Mouse (Mus musculus): ENCODE data around the gene Rnf115.

Gene Rnf115

GRCm38 (mm10) chr3:96834587-96835348 is 107.3 kb downstream of the Rnf115 start:
- no peak for DNase-seq (ENCODE audit: low spot score)

- no peak for DNase-seq (ENCODE audit: low spot score)
Observed at GRCm38 (mm10) chr3:96836414-96836813, 109.0 kb downstream of the Rnf115 start.

DNA sequence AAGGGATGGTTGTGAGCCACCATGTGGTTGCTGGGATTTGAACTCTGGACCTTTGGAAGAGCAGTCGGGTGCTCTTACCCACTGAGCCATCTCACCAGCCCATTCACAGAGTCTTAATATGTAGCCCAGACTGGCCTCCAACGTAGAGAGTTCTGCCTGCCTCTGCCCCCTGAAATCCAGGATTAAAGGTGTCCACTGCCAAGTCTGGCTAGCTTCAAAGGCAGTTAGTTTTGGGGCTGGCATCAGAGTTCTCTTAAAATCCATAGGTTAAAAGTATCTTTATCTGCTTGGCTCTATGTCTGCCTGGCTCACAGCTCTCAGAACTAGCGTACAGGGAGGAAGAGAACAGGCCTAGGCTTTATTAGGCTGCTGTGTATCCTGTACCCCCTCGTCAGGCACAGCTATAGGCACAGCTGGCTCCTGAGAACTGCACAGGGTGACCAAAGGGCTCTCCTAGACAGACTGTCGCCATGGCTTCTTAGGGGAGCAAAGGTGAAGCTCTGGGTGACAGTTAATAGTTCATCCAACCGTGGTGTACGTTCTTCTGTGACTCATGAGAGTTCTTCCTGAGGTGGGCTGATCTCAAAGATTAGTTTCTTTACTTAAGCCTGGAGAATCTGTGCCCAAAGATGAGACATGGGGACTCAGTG is 111.7 kb downstream of the Rnf115 start:
- DNase-seq (ENCODE audit: low spot score): no peak
